Mouse (Mus musculus): ENCODE data around the gene Dhx16.
"Not testable (repeated sequence)": the region's sequence is repeated elsewhere in the genome, so short reads cannot be mapped to it uniquely, and the experiment has no call there.

Gene Dhx16

GRCm38 (mm10) chr17:35921710-35922109 is 42.1 kb downstream of the Dhx16 start:
- DNase-seq: no peak

GRCm38 (mm10) chr17:35922566-35922965 is 42.9 kb downstream of the Dhx16 start:
- no peak for DNase-seq

- no peak for DNase-seq
Measured at GRCm38 (mm10) chr17:35923281-35923680, 43.7 kb downstream of the Dhx16 start.

GRCm38 (mm10) chr17:35927471-35927870 is 47.9 kb downstream of the Dhx16 start:
- no peak for DNase-seq

- DNase-seq: no peak
Measured at GRCm38 (mm10) chr17:35929534-35929933, 49.9 kb downstream of the Dhx16 start.

- DNase-seq: no peak
Measured at GRCm38 (mm10) chr17:35930627-35931026, 51.0 kb downstream of the Dhx16 start.

GRCm38 (mm10) chr17:35932608-35933007 is 53.0 kb downstream of the Dhx16 start:
- DNase-seq: no peak

- DNase-seq: not testable (repeated sequence)
Measured at GRCm38 (mm10) chr17:35935763-35936162, 56.1 kb downstream of the Dhx16 start.

GRCm38 (mm10) chr17:35937700-35938348 is 58.2 kb downstream of the Dhx16 start:
- peak in 1 of 2 experiments; percentile 49 for DNase-seq

GRCm38 (mm10) chr17:35939108-35939507 is 59.5 kb downstream of the Dhx16 start:
- no peak for DNase-seq

- DNase-seq: no peak
Measured at GRCm38 (mm10) chr17:35939941-35940340, 60.3 kb downstream of the Dhx16 start.
